Comparison of ENCODE assay signal across 19 mouse cellular contexts in the genomic region with DNA sequence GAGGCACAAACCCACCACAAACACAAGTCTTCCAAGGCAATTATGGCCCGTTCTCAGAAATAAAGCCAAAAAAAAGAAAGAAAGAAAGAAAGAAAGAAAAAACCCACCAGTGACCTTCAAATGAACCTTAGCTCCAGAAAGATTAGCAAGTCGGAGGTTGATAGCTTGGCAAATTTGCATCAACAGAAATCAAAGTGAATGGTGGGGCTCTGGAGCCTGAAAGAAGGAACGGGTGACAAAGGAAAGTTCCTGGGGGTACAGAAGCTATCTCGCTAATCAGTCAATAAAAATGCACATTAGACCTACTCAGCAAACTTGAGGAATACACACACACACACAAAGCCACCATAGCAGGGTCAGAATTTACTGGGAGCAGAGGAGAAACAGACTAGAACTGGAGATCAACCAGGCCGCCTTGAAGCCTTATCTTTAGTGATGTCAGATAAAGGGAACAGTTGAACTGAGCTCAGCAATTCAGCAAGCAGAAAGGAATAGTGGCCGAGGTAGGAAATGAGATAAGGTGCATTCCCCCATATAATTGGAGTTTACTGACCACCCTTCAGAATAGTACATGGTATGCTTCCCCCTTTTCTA. TPM values are rescaled to one million over a fixed set of nuclear protein-coding genes. Genes with fewer than 3 reads are reported as not detected.
A peak's percentile ranks its signal among the peaks of the same experiment; 100 is the strongest.
DNase-seq lines count a peak whose midpoint lies in the region; ATAC-seq and TF ChIP-seq lines count a peak whose summit lies in the region.
"Had no signal": no experiment of that assay in that cellular context is flagged by ENCODE, and none has a peak within 500 bp of the region (broad histone marks: within the 10 kb centered on the region; RNA-seq: fewer than 3 reads in every experiment).

No protein-coding gene starts in this region.

- H3K4me1 ChIP-seq in heart, embryonic 12.5 days (replicated peaks), result peaks cover 76% of the 10 kb centered on the region
- H3K4me1 ChIP-seq in liver, embryonic 11.5 days (replicated peaks; ENCODE audit: control insufficient read depth, insufficient read depth, low read length), result peaks cover 22% of the 10 kb centered on the region
- peaks cover 38% of the 10 kb centered on the region for H3K4me1 ChIP-seq in liver, embryonic 12.5 days
- peaks cover 75% of the 10 kb centered on the region for H3K4me1 ChIP-seq in G1E (ENCODE audit: insufficient read depth, low read depth, low read length)
- peaks cover 31% of the 10 kb centered on the region for H3K4me1 ChIP-seq in stomach, embryonic 14.5 days (ENCODE audit: control insufficient read depth, insufficient read depth, low read length)

- WGBS in heart, embryonic 12.5 days, result 17% methylated on average over 6 of the region's 6 CpGs
- WGBS in liver, embryonic 11.5 days, result 18% methylated on average over 6 of the region's 6 CpGs
- 24% methylated on average over 6 of the region's 6 CpGs for WGBS in liver, embryonic 12.5 days (ENCODE audit: insufficient replicate concordance)
- 31% methylated on average over 6 of the region's 6 CpGs for WGBS in stomach, embryonic 14.5 days

- no peaks in the 10 kb centered on the region for H3K27me3 ChIP-seq in heart, embryonic 12.5 days (replicated peaks)
- H3K27me3 ChIP-seq in liver, embryonic 11.5 days (replicated peaks; ENCODE audit: control insufficient read depth, insufficient read depth, low read length), result no peaks in the 10 kb centered on the region
- no peaks in the 10 kb centered on the region for H3K27me3 ChIP-seq in liver, embryonic 12.5 days (replicated peaks)
- no peaks in the 10 kb centered on the region for H3K27me3 ChIP-seq in G1E (ENCODE audit: insufficient read depth, low read length)
- no peaks in the 10 kb centered on the region for H3K27me3 ChIP-seq in stomach, embryonic 14.5 days (ENCODE audit: control insufficient read depth, insufficient read depth, low read length)
- H3K27me3 ChIP-seq: limb, embryonic 12.5 days had no signal

- DNase-seq in heart, postnatal 25 days (ENCODE audit: low spot score), result no peak
- peak; percentile 31 for DNase-seq in liver, embryonic 11.5 days (ENCODE audit: low spot score)
- DNase-seq in G1E (ENCODE audit: low spot score), result no peak
- no peak for DNase-seq in left cerebral cortex, postnatal 4 days
- no peak for DNase-seq in c-Kit-positive CD71-positive TER-119-positive erythroid progenitor cells, embryonic 14.5 days (ENCODE audit: low spot score)
- DNase-seq: B cell, adult 2 months; cerebellum, postnatal 14 days; gastrocnemius, postnatal 25 days; kidney, postnatal 14 days; layer of hippocampus, postnatal 36 days; lung, postnatal 10 days had no signal

- no peaks in the 10 kb centered on the region; the same call in 1 of the 2 replicates for H3K9me3 ChIP-seq in heart, embryonic 12.5 days (replicated peaks)
- no peaks in the 10 kb centered on the region for H3K9me3 ChIP-seq in liver, embryonic 11.5 days (ENCODE audit: control insufficient read depth, low read length)
- no peaks in the 10 kb centered on the region for H3K9me3 ChIP-seq in liver, embryonic 12.5 days (replicated peaks)
- H3K9me3 ChIP-seq in G1E (replicated peaks), result no peaks in the 10 kb centered on the region
- no peaks in the 10 kb centered on the region for H3K9me3 ChIP-seq in stomach, embryonic 14.5 days (ENCODE audit: control insufficient read depth, low read depth, low read length)
- H3K9me3 ChIP-seq: embryonic facial prominence, embryonic 10.5 days; limb, embryonic 12.5 days had no signal

- intact Hi-C loops in heart, postnatal 25 days (cut with DNase I), result no loop called here
- intact Hi-C loops in left cerebral cortex, postnatal 4 days (cut with DNase I), result no loop called here

- no peak overlapping the region for H3K4me3 ChIP-seq in heart, embryonic 12.5 days
- no peak overlapping the region for H3K4me3 ChIP-seq in liver, embryonic 11.5 days (ENCODE audit: low read depth, low read length)
- no peak overlapping the region for H3K4me3 ChIP-seq in liver, embryonic 12.5 days
- H3K4me3 ChIP-seq in G1E (ENCODE audit: low read depth, low read length), result no peak overlapping the region; the same call in 1 of the 2 replicates
- no peak overlapping the region for H3K4me3 ChIP-seq in stomach, embryonic 14.5 days (ENCODE audit: low read depth, low read length)
- H3K4me3 ChIP-seq: embryonic facial prominence, embryonic 10.5 days; limb, embryonic 12.5 days; myocyte had no signal

- 0 out of 2 replicates have a peak overlapping the region, but pooled peaks have one; percentile 24 for H3K9ac ChIP-seq in heart, embryonic 12.5 days
- H3K9ac ChIP-seq in liver, embryonic 11.5 days (ENCODE audit: low read depth, low read length), result no peak overlapping the region
- no peak overlapping the region for H3K9ac ChIP-seq in liver, embryonic 12.5 days
- H3K9ac ChIP-seq in stomach, embryonic 14.5 days (replicated peaks; ENCODE audit: low read depth, low read length), result no peak overlapping the region
- H3K9ac ChIP-seq: hindbrain, embryonic 14.5 days; limb, embryonic 12.5 days had no signal

- no peak for ATAC-seq in heart, embryonic 12.5 days (ENCODE audit: insufficient number of reproducible peaks, low FRiP score)
- ATAC-seq in liver, embryonic 11.5 days (replicated peaks; ENCODE audit: low FRiP score), result no peak
- ATAC-seq in liver, embryonic 12.5 days, result no peak
- ATAC-seq in G1E (ENCODE audit: extremely low read depth, insufficient number of reproducible peaks, low FRiP score, poor library complexity, severe bottlenecking), result peak; percentile 42
- ATAC-seq in stomach, embryonic 14.5 days (ENCODE audit: insufficient number of reproducible peaks, insufficient read depth, low FRiP score, low read depth), result peak; percentile 78; the same call in 1 of the 2 replicates

- peak overlapping the region; percentile 74 for H3K27ac ChIP-seq in heart, embryonic 12.5 days (ENCODE audit: poor library complexity, severe bottlenecking)
- H3K27ac ChIP-seq in liver, embryonic 11.5 days (ENCODE audit: low read depth, low read length), result no peak overlapping the region
- H3K27ac ChIP-seq in liver, embryonic 12.5 days, result no peak overlapping the region
- H3K27ac ChIP-seq in stomach, embryonic 14.5 days (ENCODE audit: low read length), result peak overlapping the region; percentile 41; the same call in 1 of the 2 replicates
- H3K27ac ChIP-seq: embryonic facial prominence, embryonic 10.5 days; hindbrain, embryonic 14.5 days; limb, embryonic 12.5 days had no signal

- peak overlapping the region; percentile 54 for H3K4me2 ChIP-seq in heart, embryonic 12.5 days
- 0 out of 2 replicates have a peak overlapping the region, but pooled peaks have one; percentile 5 for H3K4me2 ChIP-seq in liver, embryonic 11.5 days
- H3K4me2 ChIP-seq in liver, embryonic 12.5 days, result no peak overlapping the region
- H3K4me2 ChIP-seq in stomach, embryonic 14.5 days (replicated peaks; ENCODE audit: low read depth, low read length), result 0 out of 2 replicates have a peak overlapping the region, but pooled peaks have one; percentile 12
- H3K4me2 ChIP-seq: hindbrain, embryonic 14.5 days; limb, embryonic 12.5 days; midbrain, embryonic 11.5 days had no signal

- peaks cover 18% of the 10 kb centered on the region for H3K36me3 ChIP-seq in heart, embryonic 12.5 days
- H3K36me3 ChIP-seq in liver, embryonic 11.5 days (ENCODE audit: control insufficient read depth, insufficient read depth, low read length), result no peaks in the 10 kb centered on the region
- H3K36me3 ChIP-seq in liver, embryonic 12.5 days, result peaks cover 6% of the 10 kb centered on the region
- H3K36me3 ChIP-seq in G1E (replicated peaks), result peaks cover 59% of the 10 kb centered on the region
- no peaks in the 10 kb centered on the region for H3K36me3 ChIP-seq in stomach, embryonic 14.5 days (ENCODE audit: control insufficient read depth, insufficient read depth, low read length)

- TF ChIP-seq CTCF in G1E (IDR thresholded peaks at IDR 0.05; ENCODE audit: low read depth, low read length), result no peak

RNA-seq across cellular contexts. Expression of gene Lamc1, which starts 11.9 kb away (rescaled TPM):
- polyA plus RNA-seq in heart, embryonic 12.5 days (2016; fragmentation: Nextera tagmentation; extraction: Ambion mirVana), result 134 and 146 TPM in 2 replicates
- total RNA-seq in heart, postnatal 25 days (2021), result 100 to 1,000 TPM; 173 to 205 TPM
- polyA plus RNA-seq in liver, embryonic 11.5 days (2014; fragmentation: Nextera tagmentation; extraction: Ambion mirVana), result 29.5 and 31.9 TPM in 2 replicates
- polyA plus RNA-seq in liver, embryonic 12.5 days (2016; fragmentation: Nextera tagmentation; extraction: Ambion mirVana), result 14.8 and 15.7 TPM in 2 replicates
- total RNA-seq in G1E (2014; fragmentation: Nextera tagmentation) (81.0 and 90.6 TPM in 2 replicates), G1E (2017) (20.1 and 26.1 TPM in 2 replicates)
- polyA plus RNA-seq in G1E (2012), result 14.0 and 19.0 TPM in 2 replicates
- 104 and 111 TPM in 2 replicates for polyA plus RNA-seq in stomach, embryonic 14.5 days (2014; fragmentation: Nextera tagmentation; extraction: Ambion mirVana)
- 10 to 100 TPM; 41.9 to 46.2 TPM for total RNA-seq in left cerebral cortex, postnatal 4 days (2021)

Comparison
In these comparisons a context has a peak if more than half of its experiments do, and no peak if none do; other contexts are left out.
1. ATAC-seq: peak in G1E (single experiment) and stomach, embryonic 14.5 days (single experiment); none in heart, embryonic 12.5 days (single experiment), liver, embryonic 11.5 days (single experiment) and liver, embryonic 12.5 days (single experiment).
2. H3K27ac ChIP-seq: peak in heart, embryonic 12.5 days (single experiment) and stomach, embryonic 14.5 days (single experiment); none in liver, embryonic 11.5 days (single experiment) and liver, embryonic 12.5 days (single experiment).